Comparison of ENCODE assay signal across 18 mouse cellular contexts in genomic region chr9:60861030-60861429, GRCm38 (mm10).
"Had no signal": no experiment of that assay in that cellular context is flagged by ENCODE, and none has a peak within 500 bp of the region (broad histone marks: within the 10 kb centered on the region; RNA-seq: fewer than 3 reads in every experiment).

No protein-coding gene starts in this region.

- H3K9ac ChIP-seq: limb, embryonic 12.5 days; limb, embryonic 15.5 days; liver, embryonic 14.5 days; liver, postnatal 0 days; lung, embryonic 14.5 days had no signal

- H3K4me2 ChIP-seq: limb, embryonic 12.5 days; limb, embryonic 15.5 days; liver, embryonic 11.5 days; lung, embryonic 14.5 days had no signal

- H3K9me3 ChIP-seq: limb, embryonic 12.5 days; limb, embryonic 15.5 days had no signal

- H3K27ac ChIP-seq: limb, embryonic 12.5 days; limb, embryonic 15.5 days; liver, embryonic 14.5 days; macrophage; stomach, postnatal 0 days had no signal

- H3K27me3 ChIP-seq: limb, embryonic 12.5 days; limb, embryonic 15.5 days had no signal

- DNase-seq: kidney, adult 9 months; kidney, postnatal 14 days; kidney, postnatal 4 days; left cerebral cortex, postnatal 4 days; liver, postnatal 0 days; lung, embryonic 14.5 days; right cerebral cortex, postnatal 4 days; thymus, adult 2 months; thymus, postnatal 14 days; thymus, postnatal 4 days had no signal

- ATAC-seq: liver, postnatal 0 days; lung, postnatal 0 days had no signal

- H3K4me3 ChIP-seq: limb, embryonic 12.5 days; limb, embryonic 15.5 days; myocyte had no signal
